ENCODE assay signal across 9 mouse cellular contexts in the genomic region with DNA sequence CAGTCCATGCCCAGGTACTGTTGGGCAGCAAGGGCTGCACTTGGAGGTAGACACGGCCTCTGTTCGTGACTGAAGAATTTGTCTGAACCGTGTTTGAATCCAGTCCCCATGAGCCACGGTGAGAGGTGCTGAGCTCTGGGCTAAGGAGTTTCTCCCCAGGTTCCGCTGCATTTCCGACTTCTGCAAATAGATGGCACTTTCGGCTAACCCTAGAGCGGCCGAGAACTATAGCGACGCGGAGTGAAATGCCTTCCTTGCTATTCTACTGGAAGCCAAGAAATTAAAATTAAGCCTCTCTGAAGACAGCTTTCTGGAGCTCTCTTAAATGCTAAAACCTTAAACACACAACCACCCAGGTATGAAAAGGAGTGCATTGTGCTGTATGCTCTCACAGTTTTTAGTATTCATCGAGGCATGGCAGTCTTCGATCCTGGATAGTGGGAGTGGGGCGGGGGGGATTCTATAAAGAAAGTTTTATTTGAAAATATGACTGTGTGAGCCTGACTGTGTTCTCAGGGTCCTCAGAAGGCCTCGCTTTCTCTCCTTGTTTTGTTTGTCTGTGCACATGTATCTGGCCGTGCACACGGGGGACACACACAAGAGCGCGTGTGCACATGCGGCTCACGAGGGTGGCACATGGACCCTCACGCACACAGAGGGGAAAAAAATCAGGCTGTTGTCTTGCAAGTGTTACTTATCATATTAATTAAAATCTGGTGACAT.
A peak's percentile ranks its signal among the peaks of the same experiment; 100 is the strongest.
DNase-seq lines count a peak whose midpoint lies in the region; ATAC-seq and TF ChIP-seq lines count a peak whose summit lies in the region.
"Had no signal": no experiment of that assay in that cellular context is flagged by ENCODE, and none has a peak within 500 bp of the region (broad histone marks: within the 10 kb centered on the region; RNA-seq: fewer than 3 reads in every experiment).

No protein-coding gene starts in this region.

- WGBS in heart, adult 2 months = 34% methylated on average over 23 of the region's 23 CpGs
- WGBS in neural tube, embryonic 12.5 days = 31% methylated on average over 23 of the region's 23 CpGs

- H3K9me3 ChIP-seq in neural tube, embryonic 12.5 days = no peaks in the 10 kb centered on the region
- H3K9me3 ChIP-seq: liver, embryonic 15.5 days had no signal

- no peaks in the 10 kb centered on the region for H3K4me1 ChIP-seq in heart, adult 2 months (ENCODE audit: control insufficient read depth, insufficient read depth, low read length)
- H3K4me1 ChIP-seq in embryonic fibroblast, embryonic 13.5 days (ENCODE audit: control insufficient read depth, insufficient read depth, low read length) = no peaks in the 10 kb centered on the region
- H3K4me1 ChIP-seq in neural tube, embryonic 12.5 days = 0 out of 2 replicates have a peak, but pooled peaks cover 4% of the 10 kb centered on the region
- H3K4me1 ChIP-seq: liver, embryonic 15.5 days had no signal

- no peak for TF ChIP-seq POLR2A in heart, adult 2 months (IDR thresholded peaks at IDR 0.05; ENCODE audit: insufficient read depth, low read depth, low read length)
- TF ChIP-seq POLR2A in embryonic fibroblast, embryonic 13.5 days (IDR thresholded peaks at IDR 0.05; ENCODE audit: low read depth, low read length) = no peak

- H3K36me3 ChIP-seq in heart, adult 2 months (ENCODE audit: control insufficient read depth, insufficient read depth, low read length) = no peaks in the 10 kb centered on the region
- no peaks in the 10 kb centered on the region for H3K36me3 ChIP-seq in neural tube, embryonic 12.5 days
- H3K36me3 ChIP-seq: liver, embryonic 15.5 days had no signal

- peak; percentile 78 for TF ChIP-seq CTCF in heart, adult 2 months (IDR thresholded peaks at IDR 0.05)
- peak; percentile 45; the same call in 1 of the 2 replicates for TF ChIP-seq CTCF in embryonic fibroblast, embryonic 13.5 days (IDR thresholded peaks at IDR 0.05; ENCODE audit: borderline replicate concordance, insufficient read depth, low read length)

- intact Hi-C loops in heart, adult 2 months (cut with DNase I) = loop anchor here (1.0 kb wide), 1 partner anchor 563 kb away; no protein-coding TSS in a partner anchor
- intact Hi-C loops in heart, postnatal 25 days (cut with DNase I) = loop anchor here (2.0 kb wide), 1 partner anchor 565 kb away; no protein-coding TSS in a partner anchor
- intact Hi-C loops in left cerebral cortex, postnatal 14 days (cut with DNase I) = loop anchor here (1.0 to 10.0 kb wide), 3 partner anchors 185 to 564 kb away; no protein-coding TSS in a partner anchor

- no peak overlapping the region for H3K9ac ChIP-seq in heart, adult 2 months (ENCODE audit: low read depth, low read length)
- no peak overlapping the region for H3K9ac ChIP-seq in neural tube, embryonic 12.5 days
- H3K9ac ChIP-seq: liver, embryonic 15.5 days had no signal

- no peak overlapping the region for H3K27ac ChIP-seq in heart, adult 2 months
- H3K27ac ChIP-seq in embryonic fibroblast, embryonic 13.5 days (ENCODE audit: insufficient read depth, low read length) = no peak overlapping the region
- H3K27ac ChIP-seq in neural tube, embryonic 12.5 days = no peak overlapping the region
- H3K27ac ChIP-seq: liver, embryonic 15.5 days had no signal

- H3K4me2 ChIP-seq in neural tube, embryonic 12.5 days (replicated peaks) = no peak overlapping the region
- H3K4me2 ChIP-seq: liver, embryonic 15.5 days had no signal

- H3K27me3 ChIP-seq in heart, adult 2 months (ENCODE audit: control insufficient read depth, insufficient read depth, low read length) = no peaks in the 10 kb centered on the region
- peaks cover 54% of the 10 kb centered on the region for H3K27me3 ChIP-seq in neural tube, embryonic 12.5 days (replicated peaks)

- DNase-seq in heart, adult 2 months = peak; percentile 15 to 56
- DNase-seq in heart, postnatal 25 days (ENCODE audit: low spot score) = no peak
- peak; percentile 78 for DNase-seq in adrenal gland, postnatal 14 days
- DNase-seq in induced T-regulatory cell, adult 2 months (ENCODE audit: low read depth) = peak; percentile 1
- peak; percentile 74 to 84 for DNase-seq in left cerebral cortex, postnatal 14 days (ENCODE audit: low spot score in 2 of 2)

- ATAC-seq in neural tube, embryonic 12.5 days (ENCODE audit: low FRiP score, low read depth) = peak; percentile 50; the same call in 1 of the 2 replicates
- ATAC-seq in inflammation-experienced regulatory T-cells, adult 6 months = no peak

- H3K79me2 ChIP-seq in heart, adult 2 months (replicated peaks; ENCODE audit: control insufficient read depth, insufficient read depth, low read length) = no peaks in the 10 kb centered on the region

- no peak overlapping the region for H3K4me3 ChIP-seq in heart, adult 2 months
- H3K4me3 ChIP-seq in embryonic fibroblast, embryonic 13.5 days (ENCODE audit: insufficient read depth, low read length) = no peak overlapping the region
- no peak overlapping the region for H3K4me3 ChIP-seq in neural tube, embryonic 12.5 days
- H3K4me3 ChIP-seq: liver, embryonic 15.5 days had no signal

- peak; percentile 54; the same call in 1 of the 2 replicates for TF ChIP-seq EP300 in heart, adult 2 months (IDR thresholded peaks at IDR 0.05; ENCODE audit: insufficient read depth, low read depth, low read length)
